Mouse (Mus musculus) megakaryocyte-erythroid progenitor cell, adult 5-6 weeks (primary cell): ENCODE measurements around the gene Zdhhc19. TPM values are rescaled to one million over a fixed set of nuclear protein-coding genes. Genes with fewer than 3 reads are reported as not detected.
"Not testable (repeated sequence)": the region's sequence is repeated elsewhere in the genome, so short reads cannot be mapped to it uniquely, and the experiment has no call there.

Source experiments
- ATAC-seq: replicated peaks from 2 replicates; pipeline ENCODE4 v1.8.0; 2016; ENCODE audit warnings: mild to moderate bottlenecking, inconsistent platforms; ENCODE audit not compliant: severe bottlenecking, poor library complexity, low FRiP score, low TSS enrichment
- total RNA-seq, 2 experiments: library from RNA; stranded (forward) in 1 of 2; stranded (reverse) in 1 of 2; fragments of 200-1000, 215-1000 nt in 1 of 2; fragments of >200 nt in 1 of 2; fragmentation: Nextera tagmentation in 1 of 2; gene quantifications; 2 replicates each; pipeline ENCODE4 v1.2.3; 2014 to 2017

The Zdhhc19 gene
- total RNA-seq, 2 experiments from 2014 or later, result 1.2 TPM; not detected in 1

DNA sequence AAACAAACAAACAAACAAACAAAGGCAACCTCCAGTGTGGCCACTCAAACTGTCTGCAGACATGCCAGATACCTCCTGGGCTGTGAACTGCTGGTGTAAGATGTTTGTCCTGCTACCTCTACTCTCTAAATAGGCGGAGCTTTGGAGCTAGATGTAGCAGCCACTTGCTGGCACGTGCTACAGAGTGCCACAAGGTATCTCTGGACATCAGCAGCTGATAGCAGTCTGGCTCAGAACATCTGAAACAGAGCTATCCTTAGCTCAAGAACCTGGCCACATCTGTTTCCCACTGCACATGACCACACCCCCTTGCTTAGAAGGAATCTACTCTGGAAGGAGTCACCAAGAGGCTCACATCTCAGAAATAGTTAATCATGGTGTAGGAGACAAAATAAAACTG, 10.9 kb upstream of the Zdhhc19 start:
- 0 out of 2 replicates have a peak, but pooled peaks have one; percentile 15 for ATAC-seq

DNA sequence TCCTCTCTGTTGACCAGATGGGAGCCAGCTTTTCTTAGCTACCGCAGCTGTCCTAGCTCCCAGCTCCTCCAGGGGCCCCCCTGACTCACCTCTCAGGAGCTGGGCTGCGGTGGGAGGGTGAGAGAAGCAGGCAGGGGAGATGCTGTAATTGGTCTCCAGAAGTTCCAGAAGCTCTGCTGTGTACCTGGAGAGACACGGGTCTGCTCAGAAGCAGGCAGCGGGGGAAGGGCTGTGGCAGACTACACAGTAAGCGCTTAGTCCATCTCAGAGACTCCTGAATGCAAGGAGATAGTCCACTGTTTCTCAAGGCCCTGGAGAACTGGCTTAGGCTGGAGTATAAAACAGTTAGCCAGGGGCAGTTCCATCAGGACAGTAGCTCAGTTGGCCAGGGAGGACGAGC, 10.0 kb upstream of the Zdhhc19 start:
- ATAC-seq, result no peak

DNA sequence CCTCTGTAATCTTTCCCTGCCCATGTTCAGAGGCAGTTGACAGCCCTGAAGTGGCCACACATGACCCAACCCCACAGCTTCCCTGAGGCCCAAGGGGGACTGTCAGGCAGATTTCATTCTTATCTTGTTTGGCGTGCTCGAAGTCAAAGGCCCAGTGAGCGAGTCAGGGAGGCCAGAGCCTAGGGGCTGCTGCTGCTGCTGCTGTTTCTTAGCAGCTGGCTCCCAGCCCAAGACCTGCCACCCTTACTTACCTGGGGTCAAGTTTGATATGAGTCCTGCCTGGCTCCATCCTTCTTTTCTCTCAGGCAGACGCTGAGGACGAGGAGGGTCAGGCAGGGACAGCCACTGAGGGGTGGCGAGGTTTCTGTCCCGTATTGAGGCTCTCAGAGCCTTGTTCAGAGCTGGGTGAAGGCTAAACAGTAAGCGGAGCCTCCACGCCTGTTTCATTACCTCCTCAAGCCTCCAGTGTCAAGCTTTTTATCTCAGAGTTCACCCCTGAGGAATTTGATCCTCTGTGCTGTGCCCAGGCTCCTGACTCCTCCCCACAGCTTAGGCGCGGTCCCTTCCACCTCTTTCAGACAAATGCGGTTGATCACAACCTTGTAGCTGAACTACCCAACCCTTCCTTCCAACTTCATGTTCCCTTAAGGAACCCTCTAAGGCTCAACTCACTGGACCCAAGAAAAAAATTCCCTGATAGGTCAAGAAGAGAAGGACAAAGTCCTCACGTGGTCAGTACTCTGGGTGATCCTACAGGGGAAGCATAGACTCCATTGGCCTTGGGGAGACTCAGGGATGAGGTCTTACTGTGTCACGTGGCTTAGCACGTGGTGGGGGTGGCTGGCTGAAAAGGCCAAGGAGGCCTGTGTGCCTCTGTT, 8.6 kb upstream of the Zdhhc19 start, which contains the start of gene Slc51a:
Slc51a (minus strand) TSS at position 646 of the 878 bp plus-strand sequence.
- peak; percentile 94 for ATAC-seq

GRCm38 (mm10) chr16:32488939-32489338, 7.1 kb upstream of the Zdhhc19 start:
- ATAC-seq, result no peak

DNA sequence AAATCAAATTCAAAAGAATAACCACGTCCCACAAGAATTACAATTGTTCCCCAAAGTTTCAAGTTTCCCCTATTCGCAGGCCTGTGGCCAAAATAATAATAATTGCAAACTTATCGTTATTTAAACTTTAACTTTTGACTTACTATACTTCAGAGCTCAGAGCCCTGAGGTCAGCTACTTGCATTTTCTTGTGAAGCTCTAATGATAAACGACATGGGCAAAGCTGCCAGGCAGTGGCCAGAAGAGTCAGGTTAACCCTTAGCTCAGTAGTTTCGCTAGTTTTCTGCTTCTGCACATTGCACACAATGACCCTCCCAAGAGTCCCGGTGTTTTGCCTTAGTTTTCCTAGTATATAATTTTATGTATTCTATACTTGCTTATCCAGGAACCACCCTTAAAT, 1.7 kb upstream of the Zdhhc19 start:
- not testable (repeated sequence) for ATAC-seq

DNA sequence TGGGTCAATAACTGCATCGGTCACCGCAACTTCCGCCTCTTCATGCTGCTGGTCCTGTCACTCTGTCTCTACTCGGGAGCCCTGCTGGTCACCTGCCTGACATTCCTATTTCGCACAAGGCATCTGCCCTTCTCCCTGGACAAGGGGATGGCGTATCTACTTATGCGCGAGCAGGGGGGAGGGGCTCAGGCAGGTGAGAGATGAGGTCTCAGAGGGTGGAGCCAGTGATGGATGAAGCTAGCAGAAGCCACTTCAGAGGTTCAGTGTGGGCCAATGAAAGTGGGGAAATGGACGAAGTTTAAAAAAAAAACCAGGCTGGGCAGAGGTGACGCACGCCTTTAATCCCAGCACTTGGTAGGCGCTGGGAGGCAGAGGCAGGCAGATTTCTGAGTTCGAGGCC, 2.9 kb downstream of the Zdhhc19 start:
- no peak for ATAC-seq

- peak; percentile 86 for ATAC-seq
These were observed 3.5 kb downstream of the Zdhhc19 start for GRCm38 (mm10) chr16:32499430-32500037.

DNA sequence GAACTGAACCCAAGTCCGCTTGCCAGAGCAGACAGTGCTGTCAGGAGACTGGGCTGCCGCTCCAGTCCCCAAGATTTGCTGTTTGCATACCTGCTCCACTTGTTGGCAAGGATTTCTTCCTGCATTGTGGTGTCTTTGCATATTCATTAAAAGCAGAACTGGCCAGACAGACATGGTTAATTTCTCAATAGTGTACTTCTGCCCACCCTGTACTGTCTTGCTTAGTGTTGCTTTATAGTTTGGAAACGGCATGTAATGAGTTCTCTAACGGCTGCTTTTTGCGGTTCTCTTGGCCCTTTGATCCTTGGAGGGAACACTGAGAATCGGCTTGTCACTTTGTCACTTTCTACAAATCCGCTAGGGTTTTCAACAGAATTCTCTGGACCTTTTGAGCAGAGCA, 5.4 kb downstream of the Zdhhc19 start:
- no peak for ATAC-seq

- ATAC-seq, result no peak
These were observed 6.7 kb downstream of the Zdhhc19 start for GRCm38 (mm10) chr16:32502621-32503335.

DNA sequence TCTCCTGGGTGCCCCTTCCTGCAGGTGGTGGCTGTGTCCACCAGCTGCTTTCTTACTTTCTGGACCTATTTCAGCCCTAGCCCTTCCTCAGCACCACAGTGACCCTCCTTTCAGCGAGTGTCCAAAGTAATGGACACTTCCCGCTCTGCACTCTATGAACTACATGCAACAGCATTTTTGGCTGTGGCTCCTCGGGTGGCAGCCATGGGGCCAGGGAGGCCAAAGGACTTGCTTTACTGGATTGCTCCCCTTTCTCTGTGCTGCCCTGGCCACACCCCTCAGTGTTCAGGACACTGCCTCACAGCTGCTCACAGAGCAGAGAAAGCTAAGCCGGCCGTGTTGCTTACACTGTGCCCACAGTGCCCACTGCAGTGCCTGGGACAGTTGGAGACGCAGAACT, 7.6 kb downstream of the Zdhhc19 start:
- ATAC-seq, result 0 out of 2 replicates have a peak, but pooled peaks have one; percentile 8

DNA sequence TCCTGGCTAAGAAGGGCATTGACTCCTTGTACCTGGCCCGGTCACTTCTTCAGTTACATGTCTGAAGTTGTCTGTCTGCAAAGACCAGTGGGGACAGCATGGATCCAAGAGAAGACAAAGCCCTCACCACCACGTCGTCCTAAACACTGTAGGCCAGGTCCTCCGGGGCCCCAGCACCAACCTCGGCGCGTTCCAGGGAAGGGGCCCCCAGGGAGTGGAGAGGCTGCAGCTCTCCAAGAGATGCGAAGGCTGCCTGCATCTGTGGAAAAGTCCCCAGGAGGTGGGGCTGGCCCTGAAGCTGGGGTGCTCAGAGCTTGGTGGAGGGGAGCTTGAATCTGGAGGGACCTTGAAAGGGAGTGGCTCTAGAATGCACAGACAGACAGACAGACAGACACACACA, 10.2 kb downstream of the Zdhhc19 start:
- no peak for ATAC-seq

DNA sequence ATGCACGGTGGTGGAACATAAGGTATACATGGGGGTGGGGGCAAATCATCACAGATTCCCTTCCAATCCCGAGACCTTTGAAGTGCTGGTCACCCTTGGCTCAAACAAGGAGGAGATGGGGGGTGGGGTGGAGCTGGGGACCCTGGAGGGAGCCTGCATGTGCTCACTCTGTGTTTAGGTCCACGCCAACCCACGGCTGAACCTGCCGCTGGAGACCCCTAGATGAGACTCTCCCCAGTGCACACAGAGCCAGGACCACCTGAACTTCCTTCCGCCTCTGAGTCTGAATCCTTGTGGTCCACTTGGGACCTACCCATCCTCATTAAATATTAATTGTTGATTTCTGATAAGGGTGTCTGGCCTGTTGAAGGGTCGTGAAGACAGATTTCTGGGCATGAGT, 10.8 kb downstream of the Zdhhc19 start:
- no peak for ATAC-seq

DNA sequence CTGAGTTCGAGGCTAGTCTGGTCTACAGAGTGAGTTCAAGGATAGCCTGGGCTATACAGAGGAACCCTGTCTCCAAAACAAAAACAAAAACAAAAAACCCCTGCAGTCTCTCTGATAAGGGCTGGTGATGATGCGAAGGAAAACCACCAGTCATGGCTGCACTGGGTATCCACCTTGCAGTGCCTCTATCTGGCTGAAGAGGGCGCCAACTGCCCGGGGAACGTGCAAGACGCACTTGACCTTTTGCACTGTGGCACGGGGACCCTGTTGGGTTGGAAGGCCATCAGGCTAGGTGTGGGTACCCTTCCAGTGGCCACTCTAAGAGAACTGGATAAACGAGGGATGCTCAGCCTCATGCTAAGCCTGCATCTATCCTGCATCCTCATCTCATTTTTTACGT, 11.3 kb downstream of the Zdhhc19 start:
- ATAC-seq, result no peak

GRCm38 (mm10) chr16:32508035-32508434, 12.0 kb downstream of the Zdhhc19 start:
- ATAC-seq, result no peak

DNA sequence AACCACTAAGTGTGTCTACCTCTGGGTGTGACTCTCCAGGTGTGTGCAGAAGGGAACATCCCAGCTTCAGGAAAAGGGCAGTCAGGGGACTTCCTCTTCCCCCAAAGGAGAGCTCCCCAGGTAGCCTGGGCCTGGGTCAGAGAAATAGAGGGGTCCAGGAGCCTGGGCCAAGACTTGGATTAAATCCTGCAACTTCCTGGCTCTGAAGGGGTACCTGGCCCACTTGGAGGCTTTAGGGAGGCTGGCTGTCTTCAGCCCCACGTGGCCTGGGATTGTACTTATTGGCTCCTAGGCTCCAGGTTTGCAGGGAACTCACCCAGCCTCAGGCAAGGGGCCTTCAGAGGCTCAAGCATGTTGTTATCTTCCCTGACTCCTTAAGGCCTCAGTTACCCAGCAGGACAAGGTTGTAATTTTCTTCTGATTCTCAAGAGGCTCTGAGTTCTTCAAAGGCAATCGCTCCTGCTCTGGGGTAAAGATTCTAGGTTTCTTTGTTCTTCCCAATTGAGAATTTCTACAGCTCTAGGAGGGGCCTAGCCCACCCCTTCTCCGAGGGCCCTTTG, 12.5 kb downstream of the Zdhhc19 start:
- ATAC-seq, result 0 out of 2 replicates have a peak, but pooled peaks have one; percentile 3

- peak; percentile 85 for ATAC-seq
These were observed 13.2 kb downstream of the Zdhhc19 start for GRCm38 (mm10) chr16:32509066-32509942.

- ATAC-seq, result no peak
These were observed 14.6 kb downstream of the Zdhhc19 start for GRCm38 (mm10) chr16:32510399-32511337.

GRCm38 (mm10) chr16:32511338-32511734, 15.3 kb downstream of the Zdhhc19 start:
- no peak for ATAC-seq
